Comparison of ENCODE assay signal across 8 mouse cellular contexts in genomic region chr6:114397280-114397679, GRCm38 (mm10). TPM values are rescaled to one million over a fixed set of nuclear protein-coding genes. Genes with fewer than 3 reads are reported as not detected.
DNase-seq lines count a peak whose midpoint lies in the region; ATAC-seq and TF ChIP-seq lines count a peak whose summit lies in the region.

No protein-coding gene starts in this region.

- H3K4me2 ChIP-seq in intestine, postnatal 0 days (replicated peaks; ENCODE audit: low read depth) = peak overlapping the region; percentile 91
- H3K4me2 ChIP-seq in neural tube, embryonic 13.5 days = peak overlapping the region; percentile 94

- peaks cover 2% of the 10 kb centered on the region; the same call in 1 of the 2 replicates for H3K4me1 ChIP-seq in liver, adult 2 months (ENCODE audit: control insufficient read depth, insufficient read depth, low read length)
- H3K4me1 ChIP-seq in embryonic fibroblast, embryonic 13.5 days (ENCODE audit: control insufficient read depth, insufficient read depth, low read length) = no peaks in the 10 kb centered on the region
- no peaks in the 10 kb centered on the region; the same call in 1 of the 2 replicates for H3K4me1 ChIP-seq in intestine, postnatal 0 days (replicated peaks; ENCODE audit: control insufficient read depth, insufficient read depth, low read length)
- H3K4me1 ChIP-seq in neural tube, embryonic 13.5 days (replicated peaks) = peaks cover 28% of the 10 kb centered on the region
- H3K4me1 ChIP-seq in thymus, adult 2 months (replicated peaks; ENCODE audit: control insufficient read depth, insufficient read depth, low read length) = no peaks in the 10 kb centered on the region

- TF ChIP-seq POLR2A in liver, adult 2 months (IDR thresholded peaks at IDR 0.05; ENCODE audit: extremely low read depth, insufficient read depth, low read length) = no peak
- TF ChIP-seq POLR2A in embryonic fibroblast, embryonic 13.5 days (IDR thresholded peaks at IDR 0.05; ENCODE audit: low read depth, low read length) = no peak
- TF ChIP-seq POLR2A in thymus, adult 2 months (IDR thresholded peaks at IDR 0.05; ENCODE audit: control insufficient read depth, extremely low read depth, insufficient read depth, low read length, poor library complexity) = no peak

- 22% methylated on average over 11 of the region's 11 CpGs for WGBS in liver, adult 2 months
- WGBS in intestine, postnatal 0 days = 9% methylated on average over 11 of the region's 11 CpGs
- WGBS in neural tube, embryonic 13.5 days = 6% methylated on average over 11 of the region's 11 CpGs
- WGBS in thymus, adult 2 months = 26% methylated on average over 11 of the region's 11 CpGs

- H3K36me3 ChIP-seq in liver, adult 2 months (ENCODE audit: control insufficient read depth, insufficient read depth, low read length) = no peaks in the 10 kb centered on the region
- no peaks in the 10 kb centered on the region for H3K36me3 ChIP-seq in intestine, postnatal 0 days (ENCODE audit: control insufficient read depth, insufficient read depth)
- H3K36me3 ChIP-seq in neural tube, embryonic 13.5 days = no peaks in the 10 kb centered on the region
- H3K36me3 ChIP-seq in thymus, adult 2 months (ENCODE audit: control insufficient read depth, insufficient read depth, low read length) = no peaks in the 10 kb centered on the region

- H3K79me2 ChIP-seq in liver, adult 2 months (ENCODE audit: control insufficient read depth, insufficient read depth, low read length) = no peaks in the 10 kb centered on the region

- peak; percentile 26; the same call in 1 of the 2 replicates for ATAC-seq in intestine, postnatal 0 days
- ATAC-seq in neural tube, embryonic 13.5 days (ENCODE audit: low read depth) = no peak

- DNase-seq in liver, adult 2 months (ENCODE audit: extremely low read depth, low read depth, low spot score) = no peak
- no peak for DNase-seq in liver
- DNase-seq in T-cell, adult 2 months (ENCODE audit: low spot score) = no peak
- no peak for DNase-seq in right cerebral cortex, postnatal 10 days (ENCODE audit: low spot score in 2 of 2)
- DNase-seq in thymus, adult 2 months = no peak

- no peaks in the 10 kb centered on the region for H3K9me3 ChIP-seq in intestine, postnatal 0 days (ENCODE audit: control insufficient read depth)
- no peaks in the 10 kb centered on the region for H3K9me3 ChIP-seq in neural tube, embryonic 13.5 days

- no peak overlapping the region for H3K9ac ChIP-seq in liver, adult 2 months (ENCODE audit: low read depth, low read length)
- H3K9ac ChIP-seq in intestine, postnatal 0 days (ENCODE audit: low read depth, low read length) = no peak overlapping the region
- H3K9ac ChIP-seq in neural tube, embryonic 13.5 days = no peak overlapping the region

- TF ChIP-seq CTCF in liver, adult 2 months (IDR thresholded peaks at IDR 0.05; ENCODE audit: low read depth, low read length) = no peak
- TF ChIP-seq CTCF in embryonic fibroblast, embryonic 13.5 days (IDR thresholded peaks at IDR 0.05; ENCODE audit: borderline replicate concordance, insufficient read depth, low read length) = no peak
- TF ChIP-seq CTCF in intestine, postnatal 0 days (IDR thresholded peaks at IDR 0.05; ENCODE audit: low read depth) = no peak
- TF ChIP-seq CTCF in thymus, adult 2 months (IDR thresholded peaks at IDR 0.05; ENCODE audit: borderline replicate concordance, control insufficient read depth, extremely low read depth, insufficient read depth, low read length, poor library complexity) = no peak

- H3K4me3 ChIP-seq in liver, adult 2 months (ENCODE audit: insufficient read depth, low read depth, low read length) = 0 out of 2 replicates have a peak overlapping the region, but pooled peaks have one; percentile 18
- peak overlapping the region; percentile 4; the same call in 1 of the 2 replicates for H3K4me3 ChIP-seq in embryonic fibroblast, embryonic 13.5 days (ENCODE audit: insufficient read depth, low read length)
- peak overlapping the region; percentile 48 for H3K4me3 ChIP-seq in intestine, postnatal 0 days (ENCODE audit: low read depth, low read length)
- H3K4me3 ChIP-seq in neural tube, embryonic 13.5 days = peak overlapping the region; percentile 50
- no peak overlapping the region for H3K4me3 ChIP-seq in thymus, adult 2 months (ENCODE audit: control insufficient read depth, insufficient read depth, low read length)

- peaks cover 10% of the 10 kb centered on the region for H3K27me3 ChIP-seq in liver, adult 2 months (ENCODE audit: control insufficient read depth, insufficient read depth, low read length)
- H3K27me3 ChIP-seq in intestine, postnatal 0 days (replicated peaks; ENCODE audit: control insufficient read depth, insufficient read depth, low read length) = peaks cover 21% of the 10 kb centered on the region; the same call in 1 of the 2 replicates
- peaks cover 72% of the 10 kb centered on the region for H3K27me3 ChIP-seq in neural tube, embryonic 13.5 days
- H3K27me3 ChIP-seq in thymus, adult 2 months (ENCODE audit: control insufficient read depth, insufficient read depth, low read length) = peaks cover 4% of the 10 kb centered on the region; the same call in 1 of the 2 replicates

- H3K27ac ChIP-seq in liver, adult 2 months (replicated peaks; ENCODE audit: insufficient read depth, low read depth, low read length) = no peak overlapping the region
- H3K27ac ChIP-seq in embryonic fibroblast, embryonic 13.5 days (ENCODE audit: insufficient read depth, low read length) = no peak overlapping the region
- no peak overlapping the region; the same call in 1 of the 2 replicates for H3K27ac ChIP-seq in intestine, postnatal 0 days (ENCODE audit: low read depth, low read length)
- H3K27ac ChIP-seq in neural tube, embryonic 13.5 days (replicated peaks) = no peak overlapping the region
- H3K27ac ChIP-seq in thymus, adult 2 months (ENCODE audit: control insufficient read depth, insufficient read depth, low read length) = no peak overlapping the region

RNA-seq across cellular contexts. Expression of gene Hrh1, which starts 0.5 kb away (rescaled TPM):
- total RNA-seq in liver, adult 2 months (2014; rRNA removed) = 0.13 TPM in 1 of 2 replicates, not detected in the other
- 0.06 and 0.07 TPM in 2 replicates for polyA plus RNA-seq in liver, adult 2 months (2012; rRNA removed)
- 0.17 and 0.23 TPM in 2 replicates for polyA plus RNA-seq in embryonic fibroblast, embryonic 13.5 days (2011; ENCODE audit: insufficient read length, low read depth, missing spikeins)
- polyA plus RNA-seq in intestine, postnatal 0 days (2015; fragmentation: Nextera tagmentation; extraction: Ambion mirVana) = 0.46 TPM in 2 replicates
- polyA plus RNA-seq in neural tube, embryonic 13.5 days (2015; fragmentation: Nextera tagmentation; extraction: Ambion mirVana) = 0.13 and 0.15 TPM in 2 replicates
- polyA plus RNA-seq in thymus, adult 2 months (2012; rRNA removed) = 0.27 and 0.32 TPM in 2 replicates
